Mouse (Mus musculus) kidney, postnatal 10 days (tissue): ENCODE measurements around the gene Tiam1.

Experiments
- DNase-seq: peaks from one replicate; pipeline ENCODE4 v3.0.0; 2021; ENCODE audit warnings: mixed read lengths

Gene Tiam1

GRCm38 (mm10) chr16:89990288-89990955, 153.1 kb downstream of the Tiam1 start:
- DNase-seq = no peak

- DNase-seq = no peak
These were observed 153.8 kb downstream of the Tiam1 start for GRCm38 (mm10) chr16:89989816-89990215.

- DNase-seq = no peak
These were observed 156.8 kb downstream of the Tiam1 start for GRCm38 (mm10) chr16:89986672-89987362.

GRCm38 (mm10) chr16:89985702-89986481, 157.7 kb downstream of the Tiam1 start:
- DNase-seq = no peak

GRCm38 (mm10) chr16:89980075-89980744, 163.4 kb downstream of the Tiam1 start:
- DNase-seq = no peak

- no peak for DNase-seq
These were observed 168.1 kb downstream of the Tiam1 start for GRCm38 (mm10) chr16:89975441-89975840.

GRCm38 (mm10) chr16:89973814-89974712, 169.5 kb downstream of the Tiam1 start:
- DNase-seq = no peak

GRCm38 (mm10) chr16:89972854-89973487, 170.6 kb downstream of the Tiam1 start:
- DNase-seq = no peak

GRCm38 (mm10) chr16:89972018-89972417, 171.6 kb downstream of the Tiam1 start:
- DNase-seq = no peak

- no peak for DNase-seq
These were observed 175.5 kb downstream of the Tiam1 start for GRCm38 (mm10) chr16:89968058-89968457.

GRCm38 (mm10) chr16:89962876-89963275, 180.7 kb downstream of the Tiam1 start:
- DNase-seq = peak; percentile 27

GRCm38 (mm10) chr16:89960904-89961303, 182.7 kb downstream of the Tiam1 start:
- no peak for DNase-seq

GRCm38 (mm10) chr16:89960186-89960878, 183.2 kb downstream of the Tiam1 start:
- peak; percentile 77 for DNase-seq

- DNase-seq = peak; percentile 31
These were observed 184.6 kb downstream of the Tiam1 start for GRCm38 (mm10) chr16:89958982-89959381.

GRCm38 (mm10) chr16:89958030-89958429, 185.5 kb downstream of the Tiam1 start:
- DNase-seq = no peak

GRCm38 (mm10) chr16:89954525-89954924, 189.0 kb downstream of the Tiam1 start:
- DNase-seq = peak; percentile 48

- DNase-seq = no peak
These were observed 189.5 kb downstream of the Tiam1 start for GRCm38 (mm10) chr16:89954114-89954513.

- no peak for DNase-seq
These were observed 190.7 kb downstream of the Tiam1 start for GRCm38 (mm10) chr16:89952821-89953220.

- no peak for DNase-seq
These were observed 192.8 kb downstream of the Tiam1 start for GRCm38 (mm10) chr16:89950754-89951153.

- no peak for DNase-seq
These were observed 193.3 kb downstream of the Tiam1 start for GRCm38 (mm10) chr16:89950251-89950650.

- DNase-seq = no peak
These were observed 195.5 kb downstream of the Tiam1 start for GRCm38 (mm10) chr16:89948040-89948439.
